Mouse (Mus musculus) myocyte (in vitro differentiated cells): Measurements from ENCODE around the gene Gk. TPM values are rescaled to one million over a fixed set of nuclear protein-coding genes. Genes with fewer than 3 reads are reported as not detected.

Experiments used
- H3K27me3 ChIP-seq: one replicate; pipeline ENCODE4 v1.6.1; 2011; ENCODE audit not compliant: control insufficient read depth, insufficient read depth, insufficient read length
- H3K36me3 ChIP-seq: one replicate; pipeline ENCODE4 v1.6.1; 2011; ENCODE audit not compliant: control insufficient read depth, insufficient read depth
- H3K4me2 ChIP-seq: one replicate; pipeline ENCODE4 v1.6.1; 2011; ENCODE audit warnings: low read depth, control low read depth
- H3K4me3 ChIP-seq: one replicate; pipeline ENCODE4 v1.5.1; 2011; ENCODE audit warnings: mild to moderate bottlenecking, control low read depth, moderate library complexity
- H3K79me2 ChIP-seq: one replicate; pipeline ENCODE4 v1.6.1; 2011; ENCODE audit not compliant: control insufficient read depth, insufficient read depth
- H3ac ChIP-seq: one replicate; pipeline ENCODE4 v1.6.1; 2011; ENCODE audit not compliant: control insufficient read depth, insufficient read length
- CEBPB ChIP-seq: IDR thresholded peaks from 2 replicates; pipeline ENCODE4 v1.6.1; 2011; ENCODE audit warnings: mild to moderate bottlenecking, moderate library complexity; ENCODE audit not compliant: poor library complexity, insufficient read depth, severe bottlenecking
- E2F4 ChIP-seq: IDR thresholded peaks from one replicate; pipeline ENCODE4 v1.6.1; 2011; ENCODE audit warnings: mild to moderate bottlenecking, control low read depth, moderate library complexity; ENCODE audit not compliant: insufficient read depth
- MAX ChIP-seq: IDR thresholded peaks from one replicate; pipeline ENCODE4 v1.6.1; 2011; ENCODE audit warnings: low read depth, mild to moderate bottlenecking, control low read depth
- MYOD1 ChIP-seq, 3 experiments: IDR thresholded peaks; one replicate each; pipeline ENCODE4 v1.6.1; 2011; ENCODE audit warnings: control low read depth in 2 of 3, low read depth in 2 of 3, mild to moderate bottlenecking in 2 of 3, moderate library complexity in 1 of 3; ENCODE audit not compliant: insufficient read length in 2 of 3, control insufficient read depth in 1 of 3
- MYOG ChIP-seq, 3 experiments: IDR thresholded peaks; one replicate each; pipeline ENCODE4 v1.6.1; 2011; ENCODE audit warnings: control low read depth in 2 of 3, low read depth in 2 of 3, mild to moderate bottlenecking in 2 of 3; ENCODE audit not compliant: insufficient read length in 2 of 3, control insufficient read depth in 1 of 3, insufficient read depth in 1 of 3
- POLR2A ChIP-seq: IDR thresholded peaks from one replicate; pipeline ENCODE4 v1.6.1; 2011; ENCODE audit warnings: low read depth, mild to moderate bottlenecking, control low read depth, moderate library complexity; ENCODE audit not compliant: insufficient read length
- POLR2AphosphoS2 ChIP-seq: IDR thresholded peaks from one replicate; pipeline ENCODE4 v1.6.1; 2011; ENCODE audit warnings: low read depth, control low read depth; ENCODE audit not compliant: insufficient read length
- REST ChIP-seq: IDR thresholded peaks from one replicate; pipeline ENCODE4 v1.6.1; 2011; ENCODE audit warnings: mild to moderate bottlenecking, control low read depth, moderate library complexity; ENCODE audit not compliant: insufficient read depth, insufficient read length
- SRF ChIP-seq: IDR thresholded peaks from one replicate; pipeline ENCODE4 v1.6.1; 2011; ENCODE audit warnings: low read depth; ENCODE audit not compliant: control insufficient read depth, insufficient read length
- TCF12 ChIP-seq: IDR thresholded peaks from one replicate; pipeline ENCODE4 v1.6.1; 2011; ENCODE audit warnings: mild to moderate bottlenecking, control low read depth; ENCODE audit not compliant: poor library complexity, insufficient read depth, severe bottlenecking
- TCF3 ChIP-seq: IDR thresholded peaks from one replicate; pipeline ENCODE4 v1.6.1; 2011; ENCODE audit warnings: low read depth, control low read depth; ENCODE audit not compliant: insufficient read length
- USF1 ChIP-seq: IDR thresholded peaks from one replicate; pipeline ENCODE4 v1.6.1; 2011; ENCODE audit warnings: low read depth, mild to moderate bottlenecking, control low read depth, moderate library complexity
- polyA plus RNA-seq: library from polyadenylated mRNA; unstranded; fragments of >200 nt; fragmentation: generic; extraction: Trizol; gene quantifications from one replicate; pipeline ENCODE4 v1.2.1, GENCODE M21; 2012; ENCODE audit warnings: missing spikeins

Gk gene
- polyA plus RNA-seq, 1 experiment: 1.6 TPM

- no peak overlapping the region for H3K4me3 ChIP-seq
- no peaks in the 10 kb centered on the region for H3K27me3 ChIP-seq
- H3K36me3 ChIP-seq: no peaks in the 10 kb centered on the region
- no peak overlapping the region for H3ac ChIP-seq
- no peak for TF ChIP-seq TCF3
- no peak overlapping the region for H3K4me2 ChIP-seq
- H3K79me2 ChIP-seq: no peaks in the 10 kb centered on the region
Observed at GRCm38 (mm10) chrX:85721226-85721625, 55.4 kb downstream of the Gk start.

GRCm38 (mm10) chrX:85710399-85710798 lies 66.2 kb downstream of the Gk start:
- Histone ChIP-seq H3K4me3 (no peak overlapping the region), H3ac (no peak overlapping the region), H3K79me2 (no peaks in the 10 kb centered on the region), H3K27me3 (no peaks in the 10 kb centered on the region), H3K4me2 (no peak overlapping the region), H3K36me3 (no peaks in the 10 kb centered on the region)
- TF ChIP-seq E2F4: no peak
- no peak for TF ChIP-seq SRF

GRCm38 (mm10) chrX:85705715-85706114 lies 70.9 kb downstream of the Gk start:
- Histone ChIP-seq H3K27me3 (no peaks in the 10 kb centered on the region), H3K36me3 (no peaks in the 10 kb centered on the region), H3ac (no peak overlapping the region), H3K4me2 (no peak overlapping the region), H3K4me3 (no peak overlapping the region), H3K79me2 (no peaks in the 10 kb centered on the region)
- TF ChIP-seq MAX: no peak
- no peak for TF ChIP-seq TCF12
- no peak for TF ChIP-seq SRF
- TF ChIP-seq REST: no peak
- no peak for TF ChIP-seq CEBPB
- TF ChIP-seq POLR2AphosphoS2: no peak
- no peak for TF ChIP-seq MYOG (IDR thresholded peaks at IDR 0.05; ENCODE audit: control insufficient read depth in 1 of 3, insufficient read depth in 1 of 3, insufficient read length in 2 of 3, low read depth in 2 of 3)
- no peak for TF ChIP-seq TCF3
- TF ChIP-seq E2F4: no peak
- no peak for TF ChIP-seq POLR2A
- TF ChIP-seq USF1: no peak
- no peak for TF ChIP-seq MYOD1 (IDR thresholded peaks at IDR 0.05; ENCODE audit: control insufficient read depth in 1 of 3, insufficient read length in 2 of 3, low read depth in 2 of 3)

- H3K4me3 ChIP-seq: no peak overlapping the region
- no peak overlapping the region for H3K4me2 ChIP-seq
- no peaks in the 10 kb centered on the region for H3K36me3 ChIP-seq
- no peak overlapping the region for H3ac ChIP-seq
- no peaks in the 10 kb centered on the region for H3K79me2 ChIP-seq
- no peak for TF ChIP-seq CEBPB
- no peak for TF ChIP-seq E2F4
- TF ChIP-seq POLR2A: no peak
- TF ChIP-seq MYOG (IDR thresholded peaks at IDR 0.05; ENCODE audit: control insufficient read depth in 1 of 3, insufficient read depth in 1 of 3, insufficient read length in 2 of 3, low read depth in 2 of 3): no peak
- TF ChIP-seq MYOD1 (IDR thresholded peaks at IDR 0.05; ENCODE audit: control insufficient read depth in 1 of 3, insufficient read length in 2 of 3, low read depth in 2 of 3): no peak
- TF ChIP-seq POLR2AphosphoS2: no peak
- H3K27me3 ChIP-seq: no peaks in the 10 kb centered on the region
Observed at GRCm38 (mm10) chrX:85683723-85684122, 92.9 kb downstream of the Gk start.

- no peak overlapping the region for H3ac ChIP-seq
Observed at GRCm38 (mm10) chrX:85682125-85682524, 94.5 kb downstream of the Gk start.

More at GRCm38 (mm10) chrX:85682125-85682524, 94.5 kb downstream of the Gk start:
- Histone ChIP-seq H3K79me2 (no peaks in the 10 kb centered on the region), H3K27me3 (no peaks in the 10 kb centered on the region), H3K36me3 (no peaks in the 10 kb centered on the region), H3K4me3 (no peak overlapping the region), H3K4me2 (no peak overlapping the region)
- TF ChIP-seq CEBPB (no peak), REST (no peak), MYOG (IDR thresholded peaks at IDR 0.05; ENCODE audit: control insufficient read depth in 1 of 3, insufficient read depth in 1 of 3, insufficient read length in 2 of 3, low read depth in 2 of 3) (no peak), TCF3 (no peak), E2F4 (no peak), USF1 (no peak), MYOD1 (IDR thresholded peaks at IDR 0.05; ENCODE audit: control insufficient read depth in 1 of 3, insufficient read length in 2 of 3, low read depth in 2 of 3) (no peak), POLR2A (no peak), SRF (no peak), MAX (no peak), TCF12 (no peak), POLR2AphosphoS2 (no peak)
